Mouse (Mus musculus): ENCODE measurements at regions not wholly inside any gene's neighbourhood (a gene's known extent, or its start where the extent isn't known, plus 50 kb on each side); places are given as distances from the start of the nearest gene placed in this dataset.

DNA sequence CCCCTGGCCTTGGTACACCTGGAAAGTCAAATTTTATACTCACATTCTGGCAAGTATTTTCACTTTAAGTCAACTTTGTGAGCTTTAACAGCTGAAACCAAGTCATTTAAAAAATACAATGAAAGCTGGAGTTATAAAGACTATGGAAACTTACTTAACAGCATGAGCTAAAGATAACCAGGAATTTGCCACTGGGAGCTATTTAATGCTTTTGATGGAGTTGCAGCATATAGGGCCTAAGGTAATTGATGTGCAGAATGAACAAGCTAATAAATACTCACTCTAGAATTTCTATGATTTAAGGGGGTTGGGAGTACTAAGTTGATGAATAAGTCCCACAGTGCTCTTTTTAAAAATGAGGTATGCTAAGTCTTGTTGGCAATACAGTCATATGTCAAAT is 463.5 kb upstream of the Dmac1 start:
- Histone ChIP-seq H3K9ac (ENCODE audit: insufficient read depth, low read depth) (no peak overlapping the region), H3K27me3 (replicated peaks) (no peaks in the 10 kb centered on the region), H3K4me1 (ENCODE audit: control insufficient read depth in 1 of 2, insufficient read depth in 2 of 2) (no peaks in the 10 kb centered on the region), H3K27ac (ENCODE audit: insufficient read depth, low read depth) (no peak overlapping the region), H3K79me2 (replicated peaks; ENCODE audit: control insufficient read depth, extremely low read depth, insufficient read depth, poor library complexity, severe bottlenecking) (no peaks in the 10 kb centered on the region), H3K9me3 (replicated peaks; ENCODE audit: low read length) (peaks cover 11% of the 10 kb centered on the region), H3K4me2 (ENCODE audit: insufficient read depth, low read depth, poor library complexity, severe bottlenecking) (no peak overlapping the region), H3K4me3 (replicated peaks in 1 of 3; ENCODE audit: low read depth in 2 of 3, low read length in 2 of 3, poor library complexity in 1 of 3) (no peak overlapping the region), H3K36me3 (replicated peaks in 1 of 2; ENCODE audit: control insufficient read depth in 1 of 2, insufficient read depth in 1 of 2, low read length in 1 of 2) (no peaks in the 10 kb centered on the region)
- dilution Hi-C loops (cut with MboI; ENCODE audit: extremely low pct_ligation_motif_present, extremely low pct_unique_long_range_greater_than_20kb, low sequenced_read_pairs), result no loop called here
- no peak for TF ChIP-seq RAD21 (IDR thresholded peaks at IDR 0.05; ENCODE audit: low read depth, low read length)
- no peak for TF ChIP-seq RCOR1 (conservative IDR thresholded peaks at IDR 0.05; ENCODE audit: low read depth, low read length)
- TF ChIP-seq POLR2AphosphoS2 (IDR thresholded peaks at IDR 0.05; ENCODE audit: low read depth, low read length), result no peak
- no peak for DNase-seq (ENCODE audit: extremely low read depth)
- in situ Hi-C loops (cut with MboI; ENCODE audit: low pct_ligation_motif_present, low pct_unique_long_range_greater_than_20kb, low sequenced_read_pairs), result no loop called here

DNA sequence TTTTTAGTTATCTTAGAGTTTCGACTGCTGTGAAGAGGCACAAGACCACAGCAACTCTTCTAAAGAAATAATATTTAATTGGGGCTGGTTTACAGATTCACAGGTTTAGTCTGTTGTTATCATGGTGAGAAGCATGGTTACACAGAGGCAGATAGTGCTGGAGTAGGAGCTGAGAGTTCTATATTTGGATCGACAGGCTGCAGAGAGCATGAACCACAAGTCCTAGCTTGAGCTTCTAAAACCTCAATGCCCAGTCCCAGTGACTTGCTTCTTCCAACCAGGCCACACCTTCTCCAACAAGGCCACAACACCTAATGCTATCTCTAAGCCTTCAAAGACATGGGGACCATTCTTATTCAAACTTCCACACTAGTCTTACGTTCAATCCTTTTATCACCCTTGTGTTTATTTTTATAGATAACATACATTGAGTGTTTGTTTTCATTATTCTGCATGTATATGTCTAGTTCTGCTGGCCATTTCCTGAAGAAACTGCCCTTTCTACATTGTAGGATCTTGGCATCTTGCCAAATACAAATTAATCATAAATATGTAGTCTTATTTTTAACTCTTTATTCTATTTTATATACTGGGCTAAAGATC is 452.8 kb upstream of the Dmac1 start:
- dilution Hi-C loops (cut with MboI; ENCODE audit: extremely low pct_ligation_motif_present, extremely low pct_unique_long_range_greater_than_20kb, low sequenced_read_pairs) (no loop called here), in situ Hi-C loops (cut with MboI; ENCODE audit: low pct_ligation_motif_present, low pct_unique_long_range_greater_than_20kb, low sequenced_read_pairs) (no loop called here)
- Histone ChIP-seq H3K27me3 (replicated peaks) (no peaks in the 10 kb centered on the region), H3K4me1 (ENCODE audit: control insufficient read depth in 1 of 2, insufficient read depth in 2 of 2) (no peaks in the 10 kb centered on the region), H3K4me2 (ENCODE audit: insufficient read depth, low read depth, poor library complexity, severe bottlenecking) (no peak overlapping the region), H3K36me3 (replicated peaks in 1 of 2; ENCODE audit: control insufficient read depth in 1 of 2, insufficient read depth in 1 of 2, low read length in 1 of 2) (no peaks in the 10 kb centered on the region), H3K27ac (ENCODE audit: insufficient read depth, low read depth) (no peak overlapping the region), H3K9me3 (replicated peaks; ENCODE audit: low read length) (peaks cover 21% of the 10 kb centered on the region), H3K79me2 (replicated peaks; ENCODE audit: control insufficient read depth, extremely low read depth, insufficient read depth, poor library complexity, severe bottlenecking) (no peaks in the 10 kb centered on the region), H3K4me3 (replicated peaks in 1 of 3; ENCODE audit: low read depth in 2 of 3, low read length in 2 of 3, poor library complexity in 1 of 3) (no peak overlapping the region), H3K9ac (ENCODE audit: insufficient read depth, low read depth) (no peak overlapping the region)
- DNase-seq (ENCODE audit: extremely low read depth), result no peak
- TF ChIP-seq CHD2 (IDR thresholded peaks at IDR 0.05; ENCODE audit: low read length) (no peak), MAX (IDR thresholded peaks at IDR 0.05; ENCODE audit: low read length) (no peak), TCF12 (IDR thresholded peaks at IDR 0.05; ENCODE audit: low read depth, low read length) (no peak), NELFE (IDR thresholded peaks at IDR 0.05; ENCODE audit: low read depth, low read length) (no peak), NRF1 (IDR thresholded peaks at IDR 0.05; ENCODE audit: low read depth, low read length) (no peak), RCOR1 (conservative IDR thresholded peaks at IDR 0.05; ENCODE audit: low read depth, low read length) (no peak), MEF2A (IDR thresholded peaks at IDR 0.05; ENCODE audit: borderline replicate concordance, low read depth, low read length) (no peak), POLR2AphosphoS2 (IDR thresholded peaks at IDR 0.05; ENCODE audit: low read depth, low read length) (no peak), ZC3H11A (IDR thresholded peaks at IDR 0.05; ENCODE audit: low read depth, low read length) (no peak), ELF1 (IDR thresholded peaks at IDR 0.05; ENCODE audit: low read depth, low read length) (no peak), CTCF (conservative IDR thresholded peaks at IDR 0.05 in 1 of 2, IDR thresholded peaks at IDR 0.05 in 1 of 2; ENCODE audit: low read depth in 2 of 2, low read length in 2 of 2) (no peak), SMC3 (IDR thresholded peaks at IDR 0.05; ENCODE audit: low read depth, low read length) (no peak), BHLHE40 (IDR thresholded peaks at IDR 0.05; ENCODE audit: low read depth, low read length) (no peak), CHD1 (IDR thresholded peaks at IDR 0.05; ENCODE audit: low read depth, low read length) (no peak), SIN3A (IDR thresholded peaks at IDR 0.05; ENCODE audit: low read length) (no peak), HCFC1 (IDR thresholded peaks at IDR 0.05; ENCODE audit: low read depth, low read length) (no peak), IRF4 (IDR thresholded peaks at IDR 0.05; ENCODE audit: low read depth, low read length) (no peak), GABPA (IDR thresholded peaks at IDR 0.05; ENCODE audit: insufficient replicate concordance, low read depth, low read length) (no peak)

All from CH12.LX (cell line).